Mouse (Mus musculus): Measurements from ENCODE around the gene Ctbs. TPM values are rescaled to one million over a fixed set of nuclear protein-coding genes. Genes with fewer than 3 reads are reported as not detected.

Ctbs gene
- polyA plus RNA-seq, 1 experiment from 2014 or later, result 5.0 TPM

DNA sequence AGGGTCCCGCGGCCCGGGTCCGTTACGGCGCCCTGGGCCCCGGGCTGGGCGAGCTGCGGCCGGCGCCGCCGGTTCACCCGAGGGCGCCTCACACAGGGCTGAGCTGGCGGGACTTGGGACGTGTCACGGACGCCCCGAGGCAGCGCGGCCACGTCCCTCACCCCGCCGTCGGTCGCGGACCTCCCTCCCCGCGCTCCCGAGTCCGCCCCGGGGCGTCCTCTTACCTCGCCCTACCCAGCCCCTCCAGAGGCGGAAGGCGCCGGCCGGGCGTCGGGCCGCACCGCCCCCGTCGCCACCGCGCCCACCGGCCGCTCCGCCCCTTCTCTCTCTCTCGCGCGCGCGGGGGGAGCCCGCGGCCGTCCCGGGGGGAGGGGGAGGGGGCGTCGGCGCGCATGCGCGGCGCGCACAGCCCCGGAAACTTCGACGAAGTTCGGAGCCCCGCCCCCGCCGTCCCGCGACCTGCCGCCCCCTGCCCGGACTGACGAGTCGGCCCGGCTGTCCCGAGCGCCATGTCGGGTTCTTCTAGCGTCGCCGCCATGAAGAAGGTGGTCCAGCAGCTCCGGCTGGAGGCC is 49.9 kb downstream of the Ctbs start, which contains the start of the genes Spata1 and Gng5:
Gene Spata1 (minus strand): TSS at position 323 of the 572 bp plus-strand sequence.
Gene Gng5 (plus strand): TSS at position 377 of the 572 bp plus-strand sequence.
- ATAC-seq, result peak; percentile 94
- Histone ChIP-seq H3K9me3 (ENCODE audit: control insufficient read depth, low read length) (no peaks in the 10 kb centered on the region), H3K4me2 (ENCODE audit: low read length) (peak within 1 kb of the TSS; percentile 68), H3K9ac (ENCODE audit: low read depth, low read length) (peak within 1 kb of the TSS; percentile 82), H3K27ac (ENCODE audit: low read depth, low read length) (peak within 1 kb of the TSS; percentile 83), H3K27me3 (replicated peaks; ENCODE audit: control insufficient read depth, insufficient read depth, low read length) (no peaks in the 10 kb centered on the region), H3K4me3 (ENCODE audit: low read length) (peak within 1 kb of the TSS; percentile 80), H3K36me3 (ENCODE audit: control insufficient read depth, insufficient read depth, low read length) (no peaks in the 10 kb centered on the region), H3K4me1 (ENCODE audit: control insufficient read depth, insufficient read depth, low read depth, low read length) (peaks cover 11% of the 10 kb centered on the region)
- 3% methylated on average over 52 of the region's 88 CpGs for WGBS

- WGBS, result under 1% methylated on average over 53 of the region's 57 CpGs
- Histone ChIP-seq H3K9ac (ENCODE audit: low read depth, low read length) (peak overlapping the region; percentile 82), H3K9me3 (ENCODE audit: control insufficient read depth, low read length) (no peaks in the 10 kb centered on the region), H3K27me3 (replicated peaks; ENCODE audit: control insufficient read depth, insufficient read depth, low read length) (no peaks in the 10 kb centered on the region), H3K4me2 (ENCODE audit: low read length) (peak overlapping the region; percentile 68), H3K36me3 (ENCODE audit: control insufficient read depth, insufficient read depth, low read length) (peaks cover 2% of the 10 kb centered on the region; the same call in 1 of the 2 replicates), H3K4me1 (ENCODE audit: control insufficient read depth, insufficient read depth, low read depth, low read length) (peaks cover 11% of the 10 kb centered on the region), H3K4me3 (ENCODE audit: low read length) (peak overlapping the region; percentile 80), H3K27ac (ENCODE audit: low read depth, low read length) (peak overlapping the region; percentile 83)
- ATAC-seq, result peak; percentile 87
Measured at GRCm38 (mm10) chr3:146500003-146500809, 50.6 kb downstream of the Ctbs start.

DNA sequence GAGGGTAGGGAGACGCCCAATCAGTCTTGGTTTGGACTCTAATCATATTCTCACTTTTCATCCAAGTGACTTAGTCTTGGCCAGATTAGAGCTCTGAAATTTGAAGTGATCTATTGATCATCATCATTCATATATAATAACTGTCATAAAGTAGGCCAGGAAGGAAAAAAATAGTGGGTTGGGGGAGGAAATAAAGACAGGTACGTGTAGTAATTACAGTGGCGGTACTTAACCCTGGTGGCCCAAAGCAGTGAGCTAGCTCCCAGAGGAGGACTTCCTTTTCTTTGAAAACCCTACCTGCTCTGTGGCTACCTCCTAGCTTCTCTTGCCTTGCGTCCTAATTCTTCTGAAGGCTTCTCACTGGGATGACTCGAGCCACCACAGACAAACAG is 51.2 kb downstream of the Ctbs start:
- H3K9ac ChIP-seq (ENCODE audit: low read depth, low read length), result peak overlapping the region; percentile 82
- H3K27ac ChIP-seq (ENCODE audit: low read depth, low read length), result no peak overlapping the region; the same call in 1 of the 2 replicates
- no peak for ATAC-seq
- no peaks in the 10 kb centered on the region for H3K27me3 ChIP-seq (replicated peaks; ENCODE audit: control insufficient read depth, insufficient read depth, low read length)
- no peaks in the 10 kb centered on the region for H3K9me3 ChIP-seq (ENCODE audit: control insufficient read depth, low read length)
- peaks cover 11% of the 10 kb centered on the region for H3K4me1 ChIP-seq (ENCODE audit: control insufficient read depth, insufficient read depth, low read depth, low read length)
- peaks cover 6% of the 10 kb centered on the region for H3K36me3 ChIP-seq (ENCODE audit: control insufficient read depth, insufficient read depth, low read length)
- WGBS, result 9% methylated on average over 5 of the region's 5 CpGs
- H3K4me2 ChIP-seq (ENCODE audit: low read length), result peak overlapping the region; percentile 68
- H3K4me3 ChIP-seq (ENCODE audit: low read length), result peak overlapping the region; percentile 80

GRCm38 (mm10) chr3:146501601-146502123 is 52.1 kb downstream of the Ctbs start:
- 65% methylated on average over 5 of the region's 5 CpGs for WGBS
- H3K27me3 ChIP-seq (replicated peaks; ENCODE audit: control insufficient read depth, insufficient read depth, low read length), result no peaks in the 10 kb centered on the region
- no peak overlapping the region for H3K9ac ChIP-seq (ENCODE audit: low read depth, low read length)
- ATAC-seq, result no peak
- H3K4me2 ChIP-seq (ENCODE audit: low read length), result peak overlapping the region; percentile 68
- H3K4me3 ChIP-seq (ENCODE audit: low read length), result peak overlapping the region; percentile 80
- H3K4me1 ChIP-seq (ENCODE audit: control insufficient read depth, insufficient read depth, low read depth, low read length), result peaks cover 11% of the 10 kb centered on the region
- peaks cover 12% of the 10 kb centered on the region for H3K36me3 ChIP-seq (ENCODE audit: control insufficient read depth, insufficient read depth, low read length)
- H3K9me3 ChIP-seq (ENCODE audit: control insufficient read depth, low read length), result no peaks in the 10 kb centered on the region
- H3K27ac ChIP-seq (ENCODE audit: low read depth, low read length), result no peak overlapping the region

- Histone ChIP-seq H3K4me1 (ENCODE audit: control insufficient read depth, insufficient read depth, low read depth, low read length) (0 out of 2 replicates have a peak, but pooled peaks cover 2% of the 10 kb centered on the region), H3K4me3 (ENCODE audit: low read length) (no peak overlapping the region), H3K4me2 (ENCODE audit: low read length) (no peak overlapping the region), H3K36me3 (ENCODE audit: control insufficient read depth, insufficient read depth, low read length) (peaks cover 26% of the 10 kb centered on the region), H3K27me3 (replicated peaks; ENCODE audit: control insufficient read depth, insufficient read depth, low read length) (no peaks in the 10 kb centered on the region), H3K9ac (ENCODE audit: low read depth, low read length) (no peak overlapping the region), H3K9me3 (ENCODE audit: control insufficient read depth, low read length) (no peaks in the 10 kb centered on the region), H3K27ac (ENCODE audit: low read depth, low read length) (no peak overlapping the region)
- WGBS, result 95% methylated on average over 7 of the region's 7 CpGs
- ATAC-seq, result no peak
Measured at GRCm38 (mm10) chr3:146506711-146507110, 57.1 kb downstream of the Ctbs start.

Other genes with a start within 250 kb of the Ctbs start
- gene Lpar3, start 228.8 kb upstream of the Ctbs start, polyA plus RNA-seq (2015; fragmentation: Nextera tagmentation; extraction: Ambion mirVana), result 0.34 and 0.42 TPM in 2 replicates
- gene Ssx2ip, start 45.2 kb upstream of the Ctbs start, polyA plus RNA-seq (2015; fragmentation: Nextera tagmentation; extraction: Ambion mirVana), result 17.9 and 18.8 TPM in 2 replicates
- gene Spata1, start 50.0 kb downstream of the Ctbs start, polyA plus RNA-seq (2015; fragmentation: Nextera tagmentation; extraction: Ambion mirVana), result 4.5 and 5.5 TPM in 2 replicates
- gene Gng5, start 50.0 kb downstream of the Ctbs start, polyA plus RNA-seq (2015; fragmentation: Nextera tagmentation; extraction: Ambion mirVana), result 340 and 347 TPM in 2 replicates
- 31.5 and 32.5 TPM in 2 replicates for gene Rpf1, start 71.6 kb downstream of the Ctbs start, polyA plus RNA-seq (2015; fragmentation: Nextera tagmentation; extraction: Ambion mirVana)
- gene Uox, start 120.6 kb downstream of the Ctbs start, polyA plus RNA-seq (2015; fragmentation: Nextera tagmentation; extraction: Ambion mirVana), result 0.14 TPM in 1 of 2 replicates, not detected in the other
- gene Dnase2b, start 165.8 kb downstream of the Ctbs start, polyA plus RNA-seq (2015; fragmentation: Nextera tagmentation; extraction: Ambion mirVana), result not detected in 2 replicates
- not detected in 2 replicates for gene 4930503B20Rik, start 201.5 kb downstream of the Ctbs start, polyA plus RNA-seq (2015; fragmentation: Nextera tagmentation; extraction: Ambion mirVana)
- 0.12 and 0.20 TPM in 2 replicates for gene Samd13, start 235.8 kb downstream of the Ctbs start, polyA plus RNA-seq (2015; fragmentation: Nextera tagmentation; extraction: Ambion mirVana)